Mouse (Mus musculus) heart, postnatal 0 days (tissue): ENCODE data around the gene Tbx21. TPM values are rescaled to one million over a fixed set of nuclear protein-coding genes. Genes with fewer than 3 reads are reported as not detected.
A peak's percentile ranks its signal among the peaks of the same experiment; 100 is the strongest.

Experiments used
- ATAC-seq: fragments of 200-750 bp; cut with Nextera tagmentation; 2 replicates; pipeline ENCODE4 v1.8.0; 2017; ENCODE audit warnings: low read depth, moderate number of reproducible peaks, moderate library complexity; ENCODE audit not compliant: insufficient read depth
- DNase-seq: peaks from one replicate; pipeline ENCODE4 v3.0.0-alpha.2; 2016; ENCODE audit warnings: low spot score
- H3K27ac ChIP-seq: fragments of 300-500 bp; sonication (generic); 2 replicates; pipeline ENCODE4 v1.5.1; 2014; ENCODE audit warnings: low read depth, mild to moderate bottlenecking
- H3K27me3 ChIP-seq: fragments of 300-500 bp; sonication (generic); 2 replicates; pipeline ENCODE4 v1.6.1; 2014; ENCODE audit warnings: low read length, mixed read lengths; ENCODE audit not compliant: control insufficient read depth, insufficient read depth
- H3K36me3 ChIP-seq: fragments of 300-500 bp; sonication (generic); replicated peaks from 2 replicates; pipeline ENCODE4 v1.6.1; 2014; ENCODE audit warnings: low read length, mixed read lengths; ENCODE audit not compliant: control insufficient read depth, insufficient read depth
- H3K4me1 ChIP-seq: fragments of 300-500 bp; sonication (generic); 2 replicates; pipeline ENCODE4 v1.6.1; 2014; ENCODE audit warnings: antibody characterized with exemption; ENCODE audit not compliant: control insufficient read depth, insufficient read depth
- H3K4me2 ChIP-seq: fragments of 300-500 bp; sonication (generic); 2 replicates; pipeline ENCODE4 v1.6.1; 2014; ENCODE audit warnings: low read depth, mild to moderate bottlenecking, low read length, moderate library complexity
- H3K4me3 ChIP-seq: fragments of 300-500 bp; sonication (generic); 2 replicates; pipeline ENCODE4 v1.5.1; 2014; ENCODE audit warnings: low read depth, low read length
- H3K9ac ChIP-seq: fragments of 300-500 bp; sonication (generic); replicated peaks from 2 replicates; pipeline ENCODE4 v1.6.1; 2014; ENCODE audit warnings: low read depth, low read length, mixed read lengths
- H3K9me3 ChIP-seq: fragments of 300-500 bp; sonication (generic); replicated peaks from 2 replicates; pipeline ENCODE4 v1.6.1; 2016; ENCODE audit warnings: low read length; ENCODE audit not compliant: control insufficient read depth
- CTCF ChIP-seq: IDR thresholded peaks from 2 replicates; pipeline ENCODE4 v1.5.1; 2016; ENCODE audit warnings: antibody characterized with exemption, control low read depth, low read depth
- EP300 ChIP-seq: IDR thresholded peaks from 2 replicates; pipeline ENCODE4 v1.6.1; 2016; ENCODE audit warnings: antibody characterized with exemption, low read depth
- WGBS: fragments of 180-500 bp; shearing (Covaris S2); extraction: QIAGEN DNeasy Blood & Tissue Kit; methylation state at CpG from one replicate; pipeline ENCODE4 v1.1.7; 2014; 5-methylcytosine and 5-hydroxymethylcytosine counted together
- polyA plus RNA-seq: library from polyadenylated mRNA; unstranded; fragments of >200 nt; fragmentation: Nextera tagmentation; extraction: Ambion mirVana; gene quantifications from 2 replicates; pipeline ENCODE4 v1.2.1, GENCODE M21; 2015
- total RNA-seq: library from RNA; depleted of rRNA; stranded (reverse); fragments of >200 nt; gene quantifications from 2 replicates; pipeline ENCODE4 v1.2.3, GENCODE M21; 2014; ENCODE audit warnings: low replicate concordance

Tbx21 gene
- total and polyA plus RNA-seq, 2 experiments from 2014 or later: not detected

- Histone ChIP-seq H3K27me3 (peaks cover under 1% of the 10 kb centered on the region; the same call in 1 of the 2 replicates), H3K9me3 (no peaks in the 10 kb centered on the region), H3K4me3 (peak within 1 kb of the TSS; percentile 85), H3K27ac (peak within 1 kb of the TSS; percentile 91), H3K9ac (peak within 1 kb of the TSS; percentile 69), H3K4me2 (peak within 1 kb of the TSS; percentile 99), H3K4me1 (peaks cover 24% of the 10 kb centered on the region; the same call in 1 of the 2 replicates), H3K36me3 (no peaks in the 10 kb centered on the region; the same call in 1 of the 2 replicates)
- DNase-seq: no peak
- WGBS: under 1% methylated on average over 20 of the region's 64 CpGs
- TF ChIP-seq CTCF: no peak
- no peak for TF ChIP-seq EP300
- ATAC-seq: no peak
Measured at GRCm38 (mm10) chr11:97151343-97151801, 36.2 kb upstream of the Tbx21 start, which contains the start of gene Tbkbp1. Tbkbp1 (minus strand) TSS chr11:97151495.

- TF ChIP-seq CTCF (0 out of 2 replicates have a peak, but pooled peaks have one; percentile 3), EP300 (no peak; the same call in 1 of the 2 replicates)
- H3K4me1 ChIP-seq: peaks cover 24% of the 10 kb centered on the region; the same call in 1 of the 2 replicates
- peak overlapping the region; percentile 85 for H3K4me3 ChIP-seq
- H3K9me3 ChIP-seq: no peaks in the 10 kb centered on the region
- 0 out of 2 replicates have a peak, but pooled peaks cover 3% of the 10 kb centered on the region for H3K36me3 ChIP-seq
- H3K9ac ChIP-seq: peak overlapping the region; percentile 69
- H3K27me3 ChIP-seq: peaks cover 3% of the 10 kb centered on the region; the same call in 1 of the 2 replicates
- DNase-seq: peak; percentile 32
- H3K27ac ChIP-seq: peak overlapping the region; percentile 91
- H3K4me2 ChIP-seq: peak overlapping the region; percentile 99
- ATAC-seq: peak; percentile 64
- WGBS: 1% methylated on average over 72 of the region's 102 CpGs
Measured at GRCm38 (mm10) chr11:97150411-97151330, 35.5 kb upstream of the Tbx21 start.

- Histone ChIP-seq H3K27me3 (peaks cover 3% of the 10 kb centered on the region; the same call in 1 of the 2 replicates), H3K9me3 (no peaks in the 10 kb centered on the region), H3K27ac (peak overlapping the region; percentile 91), H3K4me1 (peaks cover 24% of the 10 kb centered on the region; the same call in 1 of the 2 replicates), H3K4me2 (peak overlapping the region; percentile 99), H3K9ac (peak overlapping the region; percentile 69), H3K36me3 (0 out of 2 replicates have a peak, but pooled peaks cover 3% of the 10 kb centered on the region), H3K4me3 (peak overlapping the region; percentile 85)
- no peak for TF ChIP-seq CTCF
- peak; percentile 72 for TF ChIP-seq EP300
- peak; percentile 61 for ATAC-seq
- 6% methylated on average over 14 of the region's 14 CpGs for WGBS
- DNase-seq: peak; percentile 76
Measured at GRCm38 (mm10) chr11:97149995-97150410, 34.9 kb upstream of the Tbx21 start.

DNA sequence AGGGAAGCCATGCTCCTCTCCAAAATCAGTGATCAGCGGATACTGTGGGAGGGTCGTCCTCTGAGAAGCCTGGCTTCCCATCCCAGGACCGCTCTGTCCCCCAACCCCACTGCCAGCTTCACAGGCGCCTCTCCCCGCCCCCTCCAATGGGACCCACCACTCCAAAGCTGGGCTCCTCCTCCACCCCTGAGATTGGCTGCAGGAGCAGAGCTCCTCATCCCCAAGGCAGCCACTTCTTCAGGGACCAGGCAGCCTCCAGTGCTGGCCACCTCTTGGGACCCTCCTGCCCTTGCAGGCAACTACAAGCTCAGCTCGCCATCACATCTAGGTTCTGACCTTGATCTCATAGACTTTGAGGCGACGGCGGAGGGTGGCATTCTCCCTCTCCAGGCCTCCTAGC, 33.9 kb upstream of the Tbx21 start:
- Histone ChIP-seq H3K9ac (no peak overlapping the region), H3K9me3 (no peaks in the 10 kb centered on the region), H3K36me3 (0 out of 2 replicates have a peak, but pooled peaks cover 3% of the 10 kb centered on the region), H3K4me2 (peak overlapping the region; percentile 99), H3K27me3 (peaks cover 3% of the 10 kb centered on the region; the same call in 1 of the 2 replicates), H3K4me1 (peaks cover 24% of the 10 kb centered on the region; the same call in 1 of the 2 replicates), H3K4me3 (peak overlapping the region; percentile 85), H3K27ac (peak overlapping the region; percentile 91)
- TF ChIP-seq CTCF (no peak), EP300 (no peak)
- 42% methylated on average over 9 of the region's 9 CpGs for WGBS
- DNase-seq (no peak), ATAC-seq (no peak)

DNA sequence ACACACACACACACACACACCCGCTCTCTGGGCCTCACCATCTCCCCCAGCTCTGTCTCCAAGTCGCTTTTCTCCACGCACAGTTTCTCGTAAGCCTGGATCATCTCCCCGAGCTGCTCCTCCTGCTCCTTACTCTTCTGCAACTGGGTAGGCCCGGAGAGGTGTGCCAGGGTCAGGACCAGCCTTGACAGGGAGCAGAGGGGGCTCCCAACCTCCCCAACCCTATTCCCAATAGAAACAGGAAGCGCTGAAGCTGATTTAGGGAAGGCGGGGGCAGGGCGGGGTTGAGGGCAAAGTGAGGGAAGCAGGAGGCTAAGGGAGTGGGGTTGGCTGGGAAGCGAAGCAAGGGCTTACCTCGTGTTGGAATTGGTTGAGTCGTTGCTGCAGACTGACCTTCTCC, 33.5 kb upstream of the Tbx21 start:
- Histone ChIP-seq H3K27me3 (peaks cover 3% of the 10 kb centered on the region; the same call in 1 of the 2 replicates), H3K4me2 (peak overlapping the region; percentile 99), H3K4me3 (peak overlapping the region; percentile 85), H3K4me1 (peaks cover 24% of the 10 kb centered on the region; the same call in 1 of the 2 replicates), H3K36me3 (0 out of 2 replicates have a peak, but pooled peaks cover 3% of the 10 kb centered on the region), H3K9ac (no peak overlapping the region), H3K9me3 (no peaks in the 10 kb centered on the region), H3K27ac (peak overlapping the region; percentile 91)
- no peak for TF ChIP-seq CTCF
- TF ChIP-seq EP300: no peak
- ATAC-seq (no peak), DNase-seq (no peak)
- WGBS: 39% methylated on average over 12 of the region's 12 CpGs
